Mouse (Mus musculus) frontal cortex, postnatal 36 days (tissue): Measurements from ENCODE around the gene Cep152.

Source experiments
- DNase-seq, 2 experiments: peaks; one replicate each; pipeline ENCODE4 v3.0.0; 2022; ENCODE audit warnings: low spot score in 2 of 2

Cep152 gene

DNA sequence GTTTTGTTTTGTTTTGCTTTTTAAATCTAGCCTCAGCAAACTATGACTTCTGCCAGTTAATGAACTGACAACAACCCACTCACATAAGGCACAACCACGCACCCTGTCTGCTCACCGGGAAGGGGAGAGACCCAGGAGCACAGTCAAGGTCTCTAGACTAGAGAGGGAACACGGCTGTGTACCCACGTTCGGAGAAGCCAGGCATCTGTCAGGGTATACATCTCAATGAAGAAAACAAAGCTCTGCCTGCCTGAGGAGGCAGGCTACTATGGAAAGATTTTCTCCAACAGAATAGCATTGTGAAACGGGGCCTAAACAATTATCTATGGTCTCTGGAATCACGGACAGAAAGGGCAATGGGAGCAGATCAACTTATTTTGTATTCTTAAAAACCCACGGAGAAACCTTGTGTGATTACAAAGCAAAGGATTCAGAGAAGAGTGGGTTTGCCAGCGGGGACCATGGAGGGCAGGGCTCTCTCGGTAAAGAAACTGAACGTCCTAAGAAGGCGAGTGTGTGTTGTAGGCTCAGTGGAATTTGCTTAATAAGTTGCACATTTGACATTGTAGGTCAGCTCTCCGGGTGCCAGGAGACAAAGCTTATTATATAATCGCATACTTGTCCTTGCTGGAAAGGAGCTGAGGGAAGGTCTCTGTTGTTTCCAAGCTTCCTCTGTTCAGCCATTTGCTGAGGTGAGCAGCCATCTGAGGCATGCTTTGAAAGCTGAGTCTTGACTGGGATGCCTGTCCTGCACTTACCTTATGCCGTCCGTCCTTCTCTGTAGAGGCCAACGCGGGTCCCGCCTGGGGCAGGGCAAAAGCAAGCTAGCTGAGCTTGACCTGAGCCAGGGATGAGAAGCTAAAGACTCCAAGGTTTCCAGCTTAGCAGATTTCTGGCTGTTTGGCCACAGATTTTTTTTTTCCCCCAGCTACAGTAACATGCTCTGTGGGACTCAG is 66.0 kb downstream of the Cep152 start:
- no peak for DNase-seq

DNA sequence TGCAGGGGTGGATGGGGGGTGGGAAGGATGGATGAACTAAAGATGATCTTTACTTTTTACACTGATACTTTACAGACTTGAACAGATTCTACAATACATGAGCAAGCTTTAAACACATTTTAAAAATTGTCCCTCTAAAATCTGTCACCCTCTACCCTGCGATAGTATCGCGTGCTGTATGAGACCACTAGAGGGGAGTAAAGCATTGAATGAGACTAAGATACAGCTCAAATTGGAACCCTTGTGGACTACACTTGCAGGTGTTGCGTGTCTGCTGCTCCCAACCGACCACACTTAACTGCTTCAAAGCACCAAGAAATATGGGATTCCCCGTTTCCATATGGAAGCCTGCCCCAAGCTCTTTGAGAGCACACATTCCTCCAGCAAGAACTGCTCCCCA is 69.1 kb downstream of the Cep152 start:
- DNase-seq: no peak

DNA sequence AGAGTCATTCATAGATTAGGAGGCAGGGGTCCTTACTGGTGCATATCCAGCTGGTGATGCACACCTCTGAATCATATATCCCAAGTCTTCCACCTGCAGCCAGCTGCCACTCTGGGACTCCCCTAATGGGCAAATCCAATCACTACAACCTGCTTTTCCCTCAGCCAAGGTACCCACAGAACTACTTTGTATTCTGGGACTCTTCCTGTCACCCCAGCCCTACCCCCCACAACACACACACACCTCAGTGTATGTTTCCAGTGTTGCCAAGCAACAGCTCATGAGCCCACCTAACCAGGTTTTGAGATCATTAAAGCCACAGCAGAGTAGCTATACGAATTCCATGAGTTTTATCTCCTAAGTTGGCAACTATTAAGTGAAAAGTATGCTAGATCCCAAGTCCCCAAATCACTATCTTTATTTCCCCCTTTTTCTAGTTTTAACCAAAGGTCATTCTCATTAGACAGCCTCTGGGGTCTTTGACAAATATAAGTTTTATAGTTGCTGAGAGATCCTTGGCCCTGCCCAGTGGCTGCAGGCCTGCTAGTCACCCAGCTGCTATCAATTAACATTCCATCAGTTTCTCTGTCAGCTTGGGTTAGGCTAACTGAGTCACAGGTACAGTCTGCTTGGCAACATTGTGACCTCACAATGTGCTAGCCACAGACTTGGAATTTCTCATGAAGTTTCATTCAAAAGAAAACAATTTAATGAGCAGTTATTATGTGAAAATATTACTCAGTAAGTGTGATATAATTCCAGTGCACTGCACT is 75.9 kb downstream of the Cep152 start:
- no peak for DNase-seq

- no peak for DNase-seq
These were observed 79.9 kb downstream of the Cep152 start for GRCm38 (mm10) chr2:125544986-125545385.

- DNase-seq: no peak
These were observed 81.3 kb downstream of the Cep152 start for GRCm38 (mm10) chr2:125543646-125544045.

DNA sequence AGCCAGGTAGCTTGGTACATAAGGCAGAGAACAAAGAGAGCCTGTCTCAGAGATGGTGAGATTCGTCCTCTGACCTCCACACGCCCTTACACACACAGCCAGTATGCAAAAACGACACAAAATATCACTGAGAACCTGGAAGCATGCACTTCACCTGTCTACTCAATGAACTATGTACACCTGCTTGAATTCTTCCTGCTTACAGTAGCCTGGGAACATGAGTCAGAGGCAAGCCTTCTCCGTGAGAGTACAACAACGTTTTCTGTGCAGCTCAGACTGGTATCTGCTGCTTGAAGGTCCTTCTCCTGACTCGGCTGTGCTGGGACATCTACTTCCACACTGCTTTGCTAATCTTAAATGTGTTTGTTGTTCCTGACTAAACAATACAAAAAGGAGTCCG is 83.5 kb downstream of the Cep152 start:
- no peak for DNase-seq

GRCm38 (mm10) chr2:125540579-125540978 is 84.3 kb downstream of the Cep152 start:
- no peak for DNase-seq

DNA sequence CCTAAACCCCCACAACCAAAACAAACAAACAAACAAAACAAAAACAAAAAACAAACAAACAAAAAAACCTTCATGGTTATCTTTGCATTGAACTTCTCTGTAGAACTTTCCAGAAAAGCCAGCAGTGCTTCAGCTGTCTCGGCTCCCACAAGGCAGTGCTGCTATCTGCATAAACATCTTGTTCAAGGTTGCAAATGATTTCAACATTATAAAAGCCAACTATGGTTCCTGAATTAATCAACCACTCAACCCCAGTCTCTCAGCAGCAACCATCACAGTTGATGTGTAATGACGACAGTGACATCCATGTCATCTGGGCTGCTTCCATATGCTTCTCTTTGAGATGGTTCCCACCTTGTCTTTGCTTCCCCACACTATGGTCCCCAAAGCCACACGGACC is 85.3 kb downstream of the Cep152 start:
- no peak for DNase-seq

- DNase-seq: no peak
These were observed 94.2 kb downstream of the Cep152 start for GRCm38 (mm10) chr2:125530665-125531064.

DNA sequence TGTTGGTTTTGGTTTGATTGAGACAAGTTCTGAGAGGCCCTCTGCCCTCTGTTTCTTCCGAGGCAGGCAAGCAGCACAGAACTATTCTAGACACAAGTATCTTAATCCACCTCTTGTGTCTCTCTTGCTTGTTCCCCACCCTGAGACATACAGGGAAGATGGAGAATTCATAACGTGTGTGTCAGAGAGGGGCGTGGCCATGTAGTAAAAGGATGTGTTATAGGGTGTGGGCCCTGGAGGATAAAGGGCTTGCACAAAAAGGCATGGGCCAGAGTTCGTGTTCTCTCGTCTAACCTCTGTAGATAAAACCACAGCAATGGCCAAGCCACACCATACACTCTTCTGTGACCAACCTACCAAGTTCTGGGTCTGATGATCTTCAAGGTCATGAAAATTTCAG is 98.3 kb downstream of the Cep152 start:
- no peak for DNase-seq

- no peak for DNase-seq
These were observed 99.4 kb downstream of the Cep152 start for GRCm38 (mm10) chr2:125525484-125525883.

DNA sequence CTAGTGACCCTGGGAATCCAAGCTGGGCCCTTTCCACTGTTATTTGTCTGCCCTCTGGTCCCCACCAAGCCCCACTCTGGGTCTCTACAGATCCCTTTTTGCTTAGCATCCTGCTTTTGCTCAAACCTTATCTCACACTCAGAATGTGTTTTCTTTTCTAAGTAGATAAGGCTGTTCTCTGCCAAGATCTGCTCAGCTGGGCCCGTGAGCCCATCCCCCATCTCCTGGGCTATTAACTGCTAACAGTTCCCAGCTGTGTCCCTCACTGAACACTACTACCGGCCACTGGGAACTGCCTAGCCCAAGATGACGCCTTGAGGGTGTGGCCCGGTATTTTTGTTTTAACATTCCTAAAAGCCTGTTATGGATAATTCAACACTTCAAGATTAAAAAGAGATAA is 108.3 kb downstream of the Cep152 start:
- DNase-seq: no peak

DNA sequence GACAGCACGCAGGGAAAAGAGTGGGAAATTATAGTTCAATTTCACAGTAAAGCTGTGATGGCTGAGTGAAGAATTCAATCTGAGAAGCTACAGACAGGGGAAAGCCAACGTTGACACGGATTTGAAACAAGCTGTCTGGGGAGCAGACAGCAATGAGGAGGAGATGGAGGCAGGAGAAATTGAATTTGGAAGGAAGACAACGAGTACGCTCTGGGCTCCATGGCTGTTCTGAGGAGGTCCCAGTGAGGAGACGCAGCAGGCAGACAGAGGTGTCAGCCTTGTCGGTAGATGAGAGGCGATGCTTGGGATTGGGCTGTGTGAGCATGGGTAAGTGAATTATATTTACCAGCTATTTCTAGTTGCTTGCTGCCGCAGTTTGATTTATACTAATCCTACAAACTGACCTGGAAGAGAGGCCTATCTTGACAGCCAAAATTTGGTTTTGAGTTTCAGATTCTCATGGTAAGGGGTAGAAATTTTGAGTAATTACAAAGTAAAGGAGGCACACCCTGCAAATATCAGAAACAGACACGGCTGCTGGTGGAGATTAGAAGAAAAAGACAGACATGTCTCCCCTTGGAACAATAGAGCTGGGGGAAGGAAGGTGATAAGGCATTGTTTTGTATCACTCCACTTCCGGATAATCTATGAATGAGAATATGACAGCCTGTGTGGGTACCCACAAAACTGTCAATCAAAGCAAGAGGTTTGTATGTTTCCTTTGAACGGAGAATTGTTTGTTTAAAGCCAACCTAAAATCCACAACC is 109.4 kb downstream of the Cep152 start:
- peak in 1 of 2 experiments; percentile 9 for DNase-seq

DNA sequence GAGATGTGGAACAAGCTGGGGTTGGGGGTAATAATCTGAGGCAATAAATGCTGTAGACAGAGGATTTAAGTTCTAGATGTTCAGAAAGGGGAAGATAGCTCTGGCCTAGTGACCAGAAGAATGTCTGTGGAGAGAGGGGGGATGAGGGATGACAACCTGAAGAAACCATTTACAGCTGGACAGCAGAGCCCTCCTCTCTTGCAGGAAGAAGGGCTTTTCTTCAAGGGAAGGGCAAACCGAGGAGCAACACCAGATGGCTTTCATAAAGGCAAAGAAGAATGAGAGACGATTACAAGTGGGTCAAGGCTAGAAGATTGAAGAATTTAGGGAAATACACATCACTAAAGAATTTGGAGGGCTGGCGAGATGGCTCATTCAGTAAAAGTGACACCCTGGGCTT is 110.5 kb downstream of the Cep152 start:
- DNase-seq: no peak
